Mouse (Mus musculus): ENCODE results near the gene Vdr. TPM values are rescaled to one million over a fixed set of nuclear protein-coding genes. Genes with fewer than 3 reads are reported as not detected.

Gene Vdr
- 1 to 10 TPM; 1.1 to 1.2 TPM for total RNA-seq (2023)

DNA sequence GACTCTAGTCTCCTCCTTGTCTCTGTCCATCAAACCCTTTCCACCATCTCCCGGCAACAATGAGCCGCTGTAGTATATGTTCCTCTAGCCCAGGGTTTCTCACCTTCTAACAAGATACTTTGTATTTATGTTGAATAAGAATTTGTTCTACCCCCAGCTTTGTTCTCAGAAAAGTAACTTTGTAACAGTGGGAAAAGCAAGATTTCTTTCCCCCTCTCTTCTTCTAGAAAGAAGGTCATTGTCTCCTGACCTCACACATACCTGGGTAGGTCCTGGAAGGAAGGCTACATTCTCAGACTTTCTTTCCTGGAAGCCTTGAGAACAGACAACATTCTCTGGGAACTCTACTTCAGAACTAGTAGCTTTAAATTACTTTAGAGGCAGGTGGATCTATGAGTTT is at the start of gene Vdr:
Gene Vdr, minus strand, starts transcription at position 101 of the 400 bp plus-strand sequence.

GRCm38 (mm10) chr15:97844037-97845034 is 66.1 kb downstream of the Vdr start, which contains the start of gene Hdac7:
TSS of gene Hdac7 (minus strand) at chr15:97844502.

Other genes starting within 250 kb of the Vdr start
- gene Rpap3, start 204.8 kb downstream of the Vdr start, total RNA-seq (2023) = 1 to 10 TPM; 5.4 to 5.7 TPM
- under 1 TPM; 0.20 to 0.44 TPM for gene Endou, start 179.3 kb downstream of the Vdr start, total RNA-seq (2023)
- 10 to 100 TPM in 1 of 2 experiments, 1 to 10 TPM in 1; 6.6 to 10.3 TPM for gene Rapgef3, start 142.7 kb downstream of the Vdr start, total RNA-seq (2023)
- 10 to 100 TPM; 38.7 to 45.2 TPM for gene Slc48a1, start 132.1 kb downstream of the Vdr start, total RNA-seq (2023)
- gene Hdac7, start 66.1 kb downstream of the Vdr start, total RNA-seq (2023) = 10 to 100 TPM; 16.3 to 24.7 TPM
- gene Tmem106c, start 53.6 kb upstream of the Vdr start, total RNA-seq (2023) = 10 to 100 TPM; 10.2 to 13.6 TPM
- 1 to 10 TPM in 1 of 2 experiments, under 1 TPM in 1; 0.66 to 1.5 TPM for gene Col2a1, start 94.1 kb upstream of the Vdr start, total RNA-seq (2023)
- gene Pfkm, start 182.0 kb upstream of the Vdr start, total RNA-seq (2023) = 10 to 100 TPM in 1 of 2 experiments, 1 to 10 TPM in 1; 5.3 to 14.1 TPM
- 10 to 100 TPM; 34.0 to 34.8 TPM for gene Senp1, start 183.1 kb upstream of the Vdr start, total RNA-seq (2023)

Measured in neutrophil, adult 59 days (primary cell).